Mouse (Mus musculus) C2C12 (cell line): ENCODE results near the gene Abca1. TPM values are rescaled to one million over a fixed set of nuclear protein-coding genes. Genes with fewer than 3 reads are reported as not detected.

ENCODE experiments used
- H3K27me3 ChIP-seq: one replicate; pipeline ENCODE4 v1.6.1; 2011; ENCODE audit not compliant: control insufficient read depth, insufficient read depth, insufficient read length
- H3K36me3 ChIP-seq: one replicate; pipeline ENCODE4 v1.6.1; 2011; ENCODE audit not compliant: control insufficient read depth, insufficient read depth
- H3K4me3 ChIP-seq: one replicate; pipeline ENCODE4 v1.5.1; 2011; ENCODE audit warnings: mild to moderate bottlenecking, control low read depth; ENCODE audit not compliant: poor library complexity, insufficient read depth, severe bottlenecking
- H3K79me2 ChIP-seq: one replicate; pipeline ENCODE4 v1.6.1; 2011; ENCODE audit not compliant: control insufficient read depth, insufficient read depth
- H3K79me3 ChIP-seq: one replicate; pipeline ENCODE4 v1.6.1; 2011; ENCODE audit warnings: low read depth, control low read depth
- H3ac ChIP-seq: one replicate; pipeline ENCODE3; 2011; ENCODE audit warnings: low read depth; ENCODE audit not compliant: control insufficient read depth, insufficient read length
- CEBPB ChIP-seq: IDR thresholded peaks from one replicate; pipeline ENCODE4 v1.6.1; 2011; ENCODE audit warnings: low read depth, mild to moderate bottlenecking, control low read depth, moderate library complexity
- CTCF ChIP-seq: IDR thresholded peaks from one replicate; pipeline ENCODE4 v1.5.1; 2011; ENCODE audit not compliant: control insufficient read depth, insufficient read depth, insufficient read length
- FOSL1 ChIP-seq: IDR thresholded peaks from one replicate; pipeline ENCODE4 v1.8.0; 2011; ENCODE audit warnings: mild to moderate bottlenecking, low read length; ENCODE audit not compliant: poor library complexity, insufficient read depth, severe bottlenecking
- MAX ChIP-seq: IDR thresholded peaks from one replicate; pipeline ENCODE4 v1.6.1; 2011; ENCODE audit warnings: mild to moderate bottlenecking, control low read depth
- MYOD1 ChIP-seq: IDR thresholded peaks from one replicate; pipeline ENCODE4 v1.6.1; 2011; ENCODE audit warnings: low read depth; ENCODE audit not compliant: control insufficient read depth, insufficient read length
- MYOG ChIP-seq: IDR thresholded peaks from one replicate; pipeline ENCODE4 v1.6.1; 2011; ENCODE audit not compliant: control insufficient read depth, insufficient read length; ENCODE audit errors: extremely low read depth
- USF1 ChIP-seq: IDR thresholded peaks from one replicate; pipeline ENCODE4 v1.6.1; 2011; ENCODE audit warnings: low read depth, mild to moderate bottlenecking, control low read depth, moderate library complexity
- polyA plus RNA-seq: library from polyadenylated mRNA; unstranded; fragments of >200 nt; fragmentation: generic; extraction: Trizol; gene quantifications from one replicate; pipeline ENCODE4 v1.2.1, GENCODE M21; 2012; ENCODE audit warnings: missing spikeins

Abca1 gene
- polyA plus RNA-seq, 1 experiment = 0.07 TPM

GRCm38 (mm10) chr4:53115866-53116265, 43.8 kb downstream of the Abca1 start:
- no peak for TF ChIP-seq MAX
- no peak for TF ChIP-seq CEBPB
- TF ChIP-seq CTCF = no peak
- no peak for TF ChIP-seq MYOD1
- TF ChIP-seq MYOG = no peak
- no peak for TF ChIP-seq USF1
- no peak for TF ChIP-seq FOSL1
- no peak overlapping the region for H3ac ChIP-seq
- H3K36me3 ChIP-seq = no peaks in the 10 kb centered on the region
- H3K27me3 ChIP-seq = peaks cover 6% of the 10 kb centered on the region
- H3K79me2 ChIP-seq = no peaks in the 10 kb centered on the region
- H3K79me3 ChIP-seq = no peaks in the 10 kb centered on the region
- no peak overlapping the region for H3K4me3 ChIP-seq

- H3K36me3 ChIP-seq = no peaks in the 10 kb centered on the region
- peaks cover 2% of the 10 kb centered on the region for H3K27me3 ChIP-seq
- no peak overlapping the region for H3K4me3 ChIP-seq
- no peaks in the 10 kb centered on the region for H3K79me3 ChIP-seq
- TF ChIP-seq MYOG (no peak), MYOD1 (no peak)
- H3K79me2 ChIP-seq = no peaks in the 10 kb centered on the region
- no peak overlapping the region for H3ac ChIP-seq
Measured at GRCm38 (mm10) chr4:53115410-53115809, 44.3 kb downstream of the Abca1 start.

GRCm38 (mm10) chr4:53111919-53112355, 47.8 kb downstream of the Abca1 start:
- Histone ChIP-seq H3ac (no peak overlapping the region), H3K27me3 (peaks cover 7% of the 10 kb centered on the region), H3K79me3 (no peaks in the 10 kb centered on the region), H3K79me2 (no peaks in the 10 kb centered on the region), H3K4me3 (no peak overlapping the region), H3K36me3 (no peaks in the 10 kb centered on the region)
- TF ChIP-seq MYOD1 = no peak
- no peak for TF ChIP-seq USF1
- no peak for TF ChIP-seq CEBPB
- no peak for TF ChIP-seq FOSL1

GRCm38 (mm10) chr4:53110356-53110755, 49.3 kb downstream of the Abca1 start:
- no peak overlapping the region for H3K4me3 ChIP-seq
- no peaks in the 10 kb centered on the region for H3K36me3 ChIP-seq
- H3ac ChIP-seq = no peak overlapping the region
- peaks cover 7% of the 10 kb centered on the region for H3K27me3 ChIP-seq
- TF ChIP-seq CEBPB (no peak), MYOG (no peak), CTCF (no peak), FOSL1 (no peak), USF1 (no peak), MAX (no peak), MYOD1 (no peak)
- H3K79me2 ChIP-seq = no peaks in the 10 kb centered on the region
- no peaks in the 10 kb centered on the region for H3K79me3 ChIP-seq

GRCm38 (mm10) chr4:53109381-53109928, 50.2 kb downstream of the Abca1 start:
- H3K79me3 ChIP-seq = no peaks in the 10 kb centered on the region
- TF ChIP-seq USF1 = no peak
- TF ChIP-seq MYOG = no peak
- TF ChIP-seq FOSL1 = no peak
- no peak for TF ChIP-seq MAX
- TF ChIP-seq MYOD1 = no peak
- TF ChIP-seq CTCF = no peak
- no peak for TF ChIP-seq CEBPB
- H3ac ChIP-seq = no peak overlapping the region
- no peaks in the 10 kb centered on the region for H3K36me3 ChIP-seq
- peaks cover 7% of the 10 kb centered on the region for H3K27me3 ChIP-seq
- no peaks in the 10 kb centered on the region for H3K79me2 ChIP-seq
- H3K4me3 ChIP-seq = no peak overlapping the region

- no peaks in the 10 kb centered on the region for H3K79me2 ChIP-seq
- TF ChIP-seq FOSL1 (no peak), CEBPB (no peak), MAX (no peak), USF1 (no peak), CTCF (no peak), MYOD1 (no peak), MYOG (no peak)
- H3K4me3 ChIP-seq = no peak overlapping the region
- H3K79me3 ChIP-seq = no peaks in the 10 kb centered on the region
- peaks cover 7% of the 10 kb centered on the region for H3K27me3 ChIP-seq
- H3K36me3 ChIP-seq = no peaks in the 10 kb centered on the region
- no peak overlapping the region for H3ac ChIP-seq
Measured at GRCm38 (mm10) chr4:53108194-53108593, 51.5 kb downstream of the Abca1 start.
